Mouse (Mus musculus) hindbrain, postnatal 0 days (tissue): ENCODE measurements around the gene Skap1. TPM values are rescaled to one million over a fixed set of nuclear protein-coding genes. Genes with fewer than 3 reads are reported as not detected.

ENCODE experiments used
- ATAC-seq: fragments of 200-750 bp; cut with Nextera tagmentation; 2 replicates; pipeline ENCODE4 v1.8.0; 2017; ENCODE audit warnings: mild to moderate bottlenecking, moderate TSS enrichment, moderate library complexity
- DNase-seq: peaks from one replicate; pipeline ENCODE4 v3.0.0-alpha.2; 2015; ENCODE audit warnings: low spot score
- H3K27ac ChIP-seq: fragments of 300-500 bp; sonication (generic); 2 replicates; pipeline ENCODE4 v1.5.1; 2014; ENCODE audit warnings: mild to moderate bottlenecking
- H3K27me3 ChIP-seq: fragments of 300-500 bp; sonication (generic); 2 replicates; pipeline ENCODE4 v1.6.1; 2014; ENCODE audit warnings: low read length, mixed read lengths; ENCODE audit not compliant: insufficient read depth
- H3K36me3 ChIP-seq: fragments of 300-500 bp; sonication (generic); 2 replicates; pipeline ENCODE4 v1.6.1; 2014; ENCODE audit warnings: low read length, mixed read lengths; ENCODE audit not compliant: insufficient read depth
- H3K4me1 ChIP-seq: fragments of 300-500 bp; sonication (generic); 2 replicates; pipeline ENCODE4 v1.6.1; 2014; ENCODE audit warnings: antibody characterized with exemption, low read length, mixed read lengths; ENCODE audit not compliant: insufficient read depth
- H3K4me2 ChIP-seq: fragments of 300-500 bp; sonication (generic); 2 replicates; pipeline ENCODE4 v1.6.1; 2014; ENCODE audit warnings: low read depth, mild to moderate bottlenecking, low read length, moderate library complexity, mixed read lengths
- H3K4me3 ChIP-seq: fragments of 300-500 bp; sonication (generic); 2 replicates; pipeline ENCODE4 v1.5.1; 2014; ENCODE audit warnings: low read length
- H3K9ac ChIP-seq: fragments of 300-500 bp; sonication (generic); replicated peaks from 2 replicates; pipeline ENCODE4 v1.6.1; 2014; ENCODE audit warnings: mild to moderate bottlenecking, low read length, moderate library complexity, mixed read lengths
- H3K9me3 ChIP-seq: fragments of 300-500 bp; sonication (generic); 2 replicates; pipeline ENCODE4 v1.6.1; 2016; ENCODE audit warnings: low read length, mixed read lengths
- CTCF ChIP-seq: IDR thresholded peaks from 2 replicates; pipeline ENCODE4 v1.5.1; 2016; ENCODE audit warnings: antibody characterized with exemption, control low read depth, low read depth
- WGBS: fragments of 180-500 bp; shearing (Covaris S2); extraction: QIAGEN DNeasy Blood & Tissue Kit; methylation state at CpG from one replicate; pipeline ENCODE4 v1.1.7; 2014; 5-methylcytosine and 5-hydroxymethylcytosine counted together
- polyA plus RNA-seq: library from polyadenylated mRNA; unstranded; fragments of >200 nt; fragmentation: Nextera tagmentation; extraction: Ambion mirVana; gene quantifications from 2 replicates; pipeline ENCODE4 v1.2.1, GENCODE M21; 2015
- total RNA-seq: library from RNA; depleted of rRNA; stranded (reverse); fragments of >200 nt; gene quantifications from 2 replicates; pipeline ENCODE4 v1.2.3, GENCODE M21; 2014

Skap1 gene
- total and polyA plus RNA-seq, 2 experiments from 2014 or later, result 2.5 to 5.7 TPM

- peak overlapping the region; percentile 41; the same call in 1 of the 2 replicates for H3K27ac ChIP-seq
- peak; percentile 71 for DNase-seq
- H3K4me2 ChIP-seq, result peak overlapping the region; percentile 20; the same call in 1 of the 2 replicates
- H3K36me3 ChIP-seq, result no peaks in the 10 kb centered on the region
- ATAC-seq, result peak; percentile 53; the same call in 1 of the 2 replicates
- no peaks in the 10 kb centered on the region; the same call in 1 of the 2 replicates for H3K4me1 ChIP-seq
- peak; percentile 16 for TF ChIP-seq CTCF
- no peak overlapping the region for H3K4me3 ChIP-seq
- 12% methylated on average over 12 of the region's 12 CpGs for WGBS
- 0 out of 2 replicates have a peak overlapping the region, but pooled peaks have one; percentile 19 for H3K9ac ChIP-seq
- H3K9me3 ChIP-seq, result no peaks in the 10 kb centered on the region
- no peaks in the 10 kb centered on the region for H3K27me3 ChIP-seq
These were observed 277.6 kb downstream of the Skap1 start for GRCm38 (mm10) chr11:96741995-96742394.

- DNase-seq (peak; percentile 61), ATAC-seq (0 out of 2 replicates have a peak, but pooled peaks have one; percentile 27)
- H3K4me3 ChIP-seq, result no peak overlapping the region
- no peaks in the 10 kb centered on the region; the same call in 1 of the 2 replicates for H3K4me1 ChIP-seq
- TF ChIP-seq CTCF, result no peak
- H3K9ac ChIP-seq, result no peak overlapping the region
- H3K9me3 ChIP-seq, result no peaks in the 10 kb centered on the region
- WGBS, result 34% methylated on average over 11 of the region's 11 CpGs
- peak overlapping the region; percentile 61; the same call in 1 of the 2 replicates for H3K27ac ChIP-seq
- no peaks in the 10 kb centered on the region for H3K27me3 ChIP-seq
- H3K4me2 ChIP-seq, result peak overlapping the region; percentile 24
- no peaks in the 10 kb centered on the region for H3K36me3 ChIP-seq
These were observed 278.6 kb downstream of the Skap1 start for GRCm38 (mm10) chr11:96743000-96743399.

GRCm38 (mm10) chr11:96743891-96744290, 279.5 kb downstream of the Skap1 start:
- Histone ChIP-seq H3K4me2 (no peak overlapping the region), H3K4me3 (no peak overlapping the region), H3K9ac (no peak overlapping the region), H3K27me3 (no peaks in the 10 kb centered on the region), H3K4me1 (no peaks in the 10 kb centered on the region; the same call in 1 of the 2 replicates), H3K9me3 (no peaks in the 10 kb centered on the region), H3K36me3 (no peaks in the 10 kb centered on the region), H3K27ac (peak overlapping the region; percentile 61; the same call in 1 of the 2 replicates)
- TF ChIP-seq CTCF, result no peak
- ATAC-seq (no peak), DNase-seq (no peak)
- 78% methylated on average over 4 of the region's 4 CpGs for WGBS

- no peaks in the 10 kb centered on the region for H3K9me3 ChIP-seq
- no peak for TF ChIP-seq CTCF
- no peak overlapping the region for H3K9ac ChIP-seq
- WGBS, result 44% methylated on average over 6 of the region's 6 CpGs
- H3K4me2 ChIP-seq, result 0 out of 2 replicates have a peak overlapping the region, but pooled peaks have one; percentile 2
- no peaks in the 10 kb centered on the region for H3K36me3 ChIP-seq
- no peak overlapping the region for H3K4me3 ChIP-seq
- ATAC-seq (no peak), DNase-seq (no peak)
- no peaks in the 10 kb centered on the region; the same call in 1 of the 2 replicates for H3K4me1 ChIP-seq
- 0 out of 2 replicates have a peak overlapping the region, but pooled peaks have one; percentile 32 for H3K27ac ChIP-seq
- H3K27me3 ChIP-seq, result no peaks in the 10 kb centered on the region
These were observed 282.3 kb downstream of the Skap1 start for GRCm38 (mm10) chr11:96746648-96747047.

- H3K4me3 ChIP-seq, result no peak overlapping the region
- no peaks in the 10 kb centered on the region for H3K36me3 ChIP-seq
- H3K4me1 ChIP-seq, result no peaks in the 10 kb centered on the region; the same call in 1 of the 2 replicates
- H3K4me2 ChIP-seq, result no peak overlapping the region
- H3K9me3 ChIP-seq, result no peaks in the 10 kb centered on the region
- H3K9ac ChIP-seq, result no peak overlapping the region
- DNase-seq, result no peak
- no peaks in the 10 kb centered on the region for H3K27me3 ChIP-seq
- no peak for ATAC-seq
- no peak for TF ChIP-seq CTCF
- 0 out of 2 replicates have a peak overlapping the region, but pooled peaks have one; percentile 32 for H3K27ac ChIP-seq
- 59% methylated on average over 3 of the region's 3 CpGs for WGBS
These were observed 283.2 kb downstream of the Skap1 start for GRCm38 (mm10) chr11:96747555-96747954.

- Histone ChIP-seq H3K4me2 (no peak overlapping the region), H3K4me1 (no peaks in the 10 kb centered on the region), H3K27ac (no peak overlapping the region), H3K36me3 (no peaks in the 10 kb centered on the region), H3K9ac (no peak overlapping the region), H3K9me3 (no peaks in the 10 kb centered on the region), H3K27me3 (no peaks in the 10 kb centered on the region), H3K4me3 (no peak overlapping the region)
- ATAC-seq, result no peak
- 0 out of 2 replicates have a peak, but pooled peaks have one; percentile 10 for TF ChIP-seq CTCF
- DNase-seq, result no peak
- WGBS, result 98% methylated on average over 2 of the region's 2 CpGs
These were observed 290.9 kb downstream of the Skap1 start for GRCm38 (mm10) chr11:96755298-96755697.

GRCm38 (mm10) chr11:96757421-96757820, 293.0 kb downstream of the Skap1 start:
- Histone ChIP-seq H3K36me3 (no peaks in the 10 kb centered on the region), H3K27ac (no peak overlapping the region), H3K4me2 (no peak overlapping the region), H3K4me3 (no peak overlapping the region), H3K9me3 (no peaks in the 10 kb centered on the region), H3K27me3 (no peaks in the 10 kb centered on the region), H3K9ac (no peak overlapping the region), H3K4me1 (no peaks in the 10 kb centered on the region; the same call in 1 of the 2 replicates)
- TF ChIP-seq CTCF, result no peak; the same call in 1 of the 2 replicates
- ATAC-seq (no peak), DNase-seq (no peak)
- 67% methylated on average over 4 of the region's 4 CpGs for WGBS
